Mouse (Mus musculus) stomach, embryonic 14.5 days (tissue): ENCODE results near the gene Arap1. TPM values are rescaled to one million over a fixed set of nuclear protein-coding genes. Genes with fewer than 3 reads are reported as not detected.

Source experiments
- ATAC-seq: fragments of 200-750 bp; cut with Nextera tagmentation; 2 replicates; pipeline ENCODE4 v1.8.0; 2017; ENCODE audit warnings: low read depth, moderate TSS enrichment; ENCODE audit not compliant: insufficient number of reproducible peaks, insufficient read depth, low FRiP score
- H3K27ac ChIP-seq: fragments of 300-500 bp; sonication (generic); 2 replicates; pipeline ENCODE4 v1.5.1; 2014; ENCODE audit warnings: mild to moderate bottlenecking, low read length, moderate library complexity, mixed read lengths
- H3K27me3 ChIP-seq: fragments of 300-500 bp; sonication (generic); 2 replicates; pipeline ENCODE4 v1.6.1; 2014; ENCODE audit warnings: low read length, control low read depth, mixed read lengths; ENCODE audit not compliant: control insufficient read depth, insufficient read depth
- H3K36me3 ChIP-seq: fragments of 300-500 bp; sonication (generic); 2 replicates; pipeline ENCODE4 v1.6.1; 2014; ENCODE audit warnings: mild to moderate bottlenecking, control low read depth, low read length, moderate library complexity, mixed read lengths; ENCODE audit not compliant: control insufficient read depth, insufficient read depth
- H3K4me1 ChIP-seq: fragments of 300-500 bp; sonication (generic); 2 replicates; pipeline ENCODE4 v1.6.1; 2014; ENCODE audit warnings: low read length, control low read depth, mixed read lengths; ENCODE audit not compliant: control insufficient read depth, insufficient read depth
- H3K4me2 ChIP-seq: fragments of 300-500 bp; sonication (generic); replicated peaks from 2 replicates; pipeline ENCODE4 v1.6.1; 2014; ENCODE audit warnings: low read depth, low read length, control low read depth
- H3K4me3 ChIP-seq: fragments of 300-500 bp; sonication (generic); 2 replicates; pipeline ENCODE4 v1.5.1; 2014; ENCODE audit warnings: low read depth, low read length, control low read depth
- H3K9ac ChIP-seq: fragments of 300-500 bp; sonication (generic); replicated peaks from 2 replicates; pipeline ENCODE4 v1.6.1; 2014; ENCODE audit warnings: low read depth, mild to moderate bottlenecking, control low read depth, low read length, moderate library complexity, mixed read lengths
- H3K9me3 ChIP-seq: fragments of 300-500 bp; sonication (generic); 2 replicates; pipeline ENCODE4 v1.6.1; 2016; ENCODE audit warnings: low read depth, low read length, control low read depth; ENCODE audit not compliant: control insufficient read depth
- WGBS: fragments of 180-500 bp; shearing (Covaris S2); extraction: QIAGEN DNeasy Blood & Tissue Kit; methylation state at CpG from one replicate; pipeline ENCODE4 v1.1.7; 2014; 5-methylcytosine and 5-hydroxymethylcytosine counted together
- polyA plus RNA-seq: library from polyadenylated mRNA; unstranded; fragments of >200 nt; fragmentation: Nextera tagmentation; extraction: Ambion mirVana; gene quantifications from 2 replicates; pipeline ENCODE4 v1.2.1, GENCODE M21; 2014

Arap1 gene
- polyA plus RNA-seq, 1 experiment from 2014 or later = 131 TPM

DNA sequence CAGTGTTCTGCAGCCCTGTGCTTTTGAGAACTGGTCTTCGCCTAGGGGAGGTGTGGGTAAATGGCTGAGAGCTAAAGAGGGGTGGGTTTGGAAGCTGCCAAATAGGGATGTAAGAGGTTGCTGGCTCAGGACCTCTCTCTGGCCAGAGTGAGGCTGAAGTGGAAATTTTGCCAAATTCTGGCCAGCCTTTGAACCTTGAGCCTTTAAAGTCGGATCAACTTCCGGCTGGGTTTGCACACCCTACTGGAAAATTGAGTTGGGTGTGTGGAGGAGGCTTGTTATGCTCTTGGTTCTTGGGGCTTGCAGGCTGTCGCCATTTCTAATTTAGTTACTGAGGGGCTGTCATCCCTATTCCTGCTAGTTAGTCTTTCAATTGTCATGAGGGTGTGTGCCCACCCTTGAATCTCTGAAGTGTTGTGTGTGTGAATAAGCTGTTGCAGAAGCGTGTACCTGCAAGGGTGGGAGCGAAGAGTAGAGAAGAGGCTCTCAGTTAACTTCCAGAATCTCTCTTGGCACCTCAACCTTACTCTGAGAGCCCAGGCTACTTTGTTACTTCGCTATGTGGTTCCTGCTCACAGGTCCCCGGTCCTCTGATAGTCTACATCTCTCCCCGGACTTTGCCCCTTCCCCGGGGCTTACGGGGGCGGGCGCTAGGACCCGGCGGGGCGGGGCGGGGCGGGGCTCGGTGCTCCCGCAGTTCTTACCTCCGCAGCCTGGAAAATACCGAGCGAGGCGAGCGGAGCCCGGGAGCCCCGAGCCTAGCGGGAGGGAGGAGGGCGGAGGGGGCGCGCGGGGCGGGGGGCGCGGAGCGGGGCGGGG, 27.3 kb upstream of the Arap1 start:
- Histone ChIP-seq H3K4me2 (peak overlapping the region; percentile 95), H3K4me3 (peak overlapping the region; percentile 74), H3K27me3 (no peaks in the 10 kb centered on the region), H3K36me3 (no peaks in the 10 kb centered on the region), H3K27ac (peak overlapping the region; percentile 94), H3K4me1 (peaks cover 11% of the 10 kb centered on the region; the same call in 1 of the 2 replicates), H3K9me3 (no peaks in the 10 kb centered on the region), H3K9ac (peak overlapping the region; percentile 77)
- ATAC-seq = peak; percentile 79
- 4% methylated on average over 34 of the region's 37 CpGs for WGBS

DNA sequence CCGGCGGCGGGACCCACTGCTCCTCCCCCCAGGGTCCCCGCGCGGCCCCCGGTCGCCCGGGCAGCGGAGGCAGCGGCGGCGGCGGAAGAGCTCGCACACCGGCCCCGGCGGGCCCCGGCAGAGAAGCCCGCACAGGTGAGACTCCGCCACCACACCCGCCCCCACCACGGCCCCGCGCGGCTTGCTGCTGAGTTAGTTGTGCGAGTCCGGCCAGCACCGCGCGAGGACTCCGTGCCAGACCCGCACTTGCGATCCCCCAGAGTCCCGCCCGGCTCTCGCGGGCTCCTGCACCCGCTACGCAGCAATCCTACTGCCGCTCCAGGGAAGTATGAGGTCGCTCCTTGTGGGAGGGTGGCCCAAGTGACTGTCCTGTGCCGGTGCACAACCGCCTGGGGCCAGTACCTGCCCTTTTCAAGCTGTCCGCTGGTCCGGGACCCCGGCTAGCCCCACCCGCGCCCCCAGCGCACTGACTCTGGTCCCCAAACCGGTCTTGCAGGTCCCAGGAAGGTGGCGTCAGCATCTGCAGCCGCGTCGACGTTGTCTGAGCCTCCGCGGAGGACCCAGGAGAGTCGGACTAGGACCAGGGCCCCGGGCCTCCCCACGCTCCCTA, 26.5 kb upstream of the Arap1 start:
- no peaks in the 10 kb centered on the region for H3K27me3 ChIP-seq
- H3K9me3 ChIP-seq = no peaks in the 10 kb centered on the region
- peak overlapping the region; percentile 74 for H3K4me3 ChIP-seq
- peak overlapping the region; percentile 94 for H3K27ac ChIP-seq
- H3K4me2 ChIP-seq = peak overlapping the region; percentile 95
- peaks cover 11% of the 10 kb centered on the region; the same call in 1 of the 2 replicates for H3K4me1 ChIP-seq
- H3K9ac ChIP-seq = peak overlapping the region; percentile 77
- WGBS = 2% methylated on average over 57 of the region's 61 CpGs
- peak; percentile 30 for ATAC-seq
- no peaks in the 10 kb centered on the region for H3K36me3 ChIP-seq

DNA sequence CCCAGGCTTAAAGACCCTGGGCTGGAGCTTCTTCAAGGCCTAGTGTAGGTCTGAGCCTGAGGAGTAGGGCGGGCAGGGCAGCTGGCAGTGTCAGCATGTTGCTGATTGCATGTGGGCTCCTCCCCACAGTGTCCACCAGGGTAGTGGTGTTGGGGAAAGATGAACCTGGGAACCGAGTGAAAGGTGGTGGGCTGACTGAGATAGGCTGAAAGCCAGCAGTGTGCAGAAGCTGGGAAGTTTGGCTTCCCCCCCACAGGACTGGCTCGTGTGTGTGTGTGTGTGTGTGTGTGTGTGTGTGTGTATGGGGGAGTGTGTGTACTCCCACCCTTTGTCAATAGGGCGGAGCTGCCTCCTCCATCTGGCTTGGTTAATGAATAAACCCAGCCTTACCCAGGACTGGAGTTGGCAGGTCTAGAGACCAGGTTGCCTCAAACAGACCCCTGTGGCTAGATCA, 24.7 kb upstream of the Arap1 start:
- no peaks in the 10 kb centered on the region for H3K9me3 ChIP-seq
- H3K4me2 ChIP-seq = peak overlapping the region; percentile 95
- H3K4me3 ChIP-seq = peak overlapping the region; percentile 74
- peak overlapping the region; percentile 72; the same call in 1 of the 2 replicates for H3K27ac ChIP-seq
- H3K9ac ChIP-seq = no peak overlapping the region; the same call in 1 of the 2 replicates
- peak; percentile 85 for ATAC-seq
- H3K36me3 ChIP-seq = no peaks in the 10 kb centered on the region
- H3K27me3 ChIP-seq = no peaks in the 10 kb centered on the region
- peaks cover 10% of the 10 kb centered on the region; the same call in 1 of the 2 replicates for H3K4me1 ChIP-seq
- 61% methylated on average over 4 of the region's 4 CpGs for WGBS

DNA sequence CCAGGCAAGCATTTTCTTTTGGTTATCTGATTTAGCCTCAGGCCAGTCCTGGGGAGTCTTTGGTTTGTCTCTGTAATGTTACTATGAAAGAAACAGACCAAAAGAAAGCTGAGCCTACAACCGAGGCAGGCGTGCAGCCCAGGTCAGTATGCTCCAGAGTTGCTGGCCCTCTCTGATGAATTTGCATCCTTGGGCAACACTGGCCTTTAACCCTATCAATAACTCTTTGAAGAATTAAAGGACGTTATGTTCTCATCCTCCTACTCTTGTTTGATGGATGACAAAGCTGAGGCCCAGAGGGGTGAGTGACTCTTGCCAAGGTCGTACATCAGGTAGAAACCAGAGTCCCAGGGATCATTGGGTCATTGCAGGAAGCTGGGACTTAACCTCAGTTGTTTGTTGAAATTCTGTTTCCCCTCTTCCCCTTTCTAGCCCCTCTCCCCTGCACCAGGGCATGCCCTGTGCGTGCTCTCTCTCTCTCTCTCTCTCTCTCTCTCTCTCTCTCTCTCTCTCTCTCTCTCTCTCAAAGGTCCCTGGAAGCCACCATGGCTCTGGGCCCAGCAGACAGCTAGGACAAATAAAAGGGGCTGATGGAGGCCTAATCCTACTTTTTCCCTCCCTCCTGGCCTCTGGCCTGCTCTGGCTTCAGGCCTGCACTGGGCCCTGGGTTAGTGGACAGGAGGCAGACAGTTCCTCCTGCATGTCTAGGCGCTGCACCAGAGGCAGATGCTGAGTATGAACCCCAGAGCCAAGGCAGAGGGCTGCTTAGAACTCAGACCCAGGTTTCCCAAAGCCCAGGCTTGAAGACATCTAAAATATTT, 23.5 kb upstream of the Arap1 start:
- H3K9me3 ChIP-seq = no peaks in the 10 kb centered on the region
- H3K27ac ChIP-seq = no peak overlapping the region
- no peak overlapping the region for H3K9ac ChIP-seq
- peaks cover 13% of the 10 kb centered on the region; the same call in 1 of the 2 replicates for H3K4me1 ChIP-seq
- H3K4me2 ChIP-seq = peak overlapping the region; percentile 34; the same call in 1 of the 2 replicates
- no peak for ATAC-seq
- WGBS = 44% methylated on average over 6 of the region's 6 CpGs
- H3K27me3 ChIP-seq = no peaks in the 10 kb centered on the region
- 0 out of 2 replicates have a peak overlapping the region, but pooled peaks have one; percentile 13 for H3K4me3 ChIP-seq
- H3K36me3 ChIP-seq = no peaks in the 10 kb centered on the region

DNA sequence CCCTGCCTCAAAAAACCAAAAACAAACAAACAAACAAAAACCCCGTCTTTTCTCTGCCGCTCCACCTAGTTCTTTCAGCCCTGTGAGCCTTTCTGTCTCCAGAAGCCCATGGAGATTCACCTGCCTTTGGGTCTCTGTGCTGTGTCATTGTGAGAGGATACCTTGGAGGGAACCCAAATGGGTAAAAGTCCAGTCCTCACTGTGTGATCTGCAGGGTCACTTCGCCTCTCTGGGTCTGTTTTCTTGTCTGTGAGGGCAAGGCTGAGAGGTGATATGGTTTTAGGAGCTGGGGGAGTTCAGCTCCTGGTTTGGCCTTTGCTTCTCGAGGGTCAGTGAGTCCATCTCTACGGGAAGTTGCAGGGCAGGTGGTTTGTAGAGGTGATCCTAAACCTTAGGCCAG, 21.9 kb upstream of the Arap1 start:
- H3K27me3 ChIP-seq = no peaks in the 10 kb centered on the region
- H3K4me3 ChIP-seq = no peak overlapping the region
- peaks cover 13% of the 10 kb centered on the region; the same call in 1 of the 2 replicates for H3K4me1 ChIP-seq
- ATAC-seq = no peak
- no peaks in the 10 kb centered on the region for H3K9me3 ChIP-seq
- H3K36me3 ChIP-seq = peaks cover 6% of the 10 kb centered on the region
- H3K27ac ChIP-seq = no peak overlapping the region
- H3K4me2 ChIP-seq = no peak overlapping the region
- H3K9ac ChIP-seq = no peak overlapping the region
- WGBS = 89% methylated on average over 5 of the region's 5 CpGs

DNA sequence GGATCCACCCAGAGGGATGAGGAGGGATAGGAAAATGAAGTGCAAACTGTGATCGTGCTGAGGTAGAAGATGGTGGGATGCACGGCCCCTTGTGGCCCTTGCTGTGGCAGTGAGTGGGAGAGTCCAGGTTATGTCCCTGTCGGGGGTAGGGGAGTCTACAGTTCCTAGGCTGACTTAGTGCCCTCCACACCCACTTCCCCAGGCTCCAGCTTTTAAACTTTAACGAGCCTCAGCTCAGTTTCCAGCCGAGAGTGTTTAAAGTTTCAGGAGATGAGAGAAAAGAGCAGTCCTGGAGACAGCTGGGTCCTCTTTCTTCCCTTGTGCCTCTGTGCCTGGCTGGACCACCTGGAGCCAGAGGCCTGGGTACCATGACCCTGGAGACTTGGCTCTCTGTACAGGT, 20.6 kb upstream of the Arap1 start:
- no peak overlapping the region for H3K4me3 ChIP-seq
- peaks cover 13% of the 10 kb centered on the region; the same call in 1 of the 2 replicates for H3K4me1 ChIP-seq
- no peaks in the 10 kb centered on the region for H3K27me3 ChIP-seq
- no peak for ATAC-seq
- 50% methylated on average over 5 of the region's 5 CpGs for WGBS
- no peaks in the 10 kb centered on the region for H3K9me3 ChIP-seq
- H3K9ac ChIP-seq = no peak overlapping the region
- no peak overlapping the region for H3K4me2 ChIP-seq
- H3K36me3 ChIP-seq = peaks cover 7% of the 10 kb centered on the region
- H3K27ac ChIP-seq = no peak overlapping the region

DNA sequence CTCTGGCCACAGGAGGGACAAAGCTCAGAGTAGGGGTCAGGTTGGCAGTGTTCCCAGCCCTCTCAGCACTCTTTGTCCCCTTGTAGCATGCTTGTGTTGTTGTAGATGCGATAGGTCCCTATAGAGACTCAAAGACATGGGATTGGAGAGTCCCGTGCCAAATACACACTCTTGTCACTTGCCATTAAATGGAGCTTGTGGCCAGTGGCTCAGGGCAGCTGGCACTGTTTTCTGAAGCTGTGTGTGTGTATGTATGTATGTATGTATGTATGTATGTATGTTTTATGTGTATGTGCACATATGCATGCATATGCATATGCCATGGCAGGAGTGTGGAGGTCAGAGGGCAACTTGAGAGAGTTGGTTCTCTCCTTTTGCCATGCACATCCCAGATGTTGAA, 20.1 kb upstream of the Arap1 start:
- H3K36me3 ChIP-seq = peaks cover 7% of the 10 kb centered on the region
- no peak overlapping the region for H3K27ac ChIP-seq
- no peak overlapping the region for H3K9ac ChIP-seq
- WGBS = 93% methylated on average over 2 of the region's 2 CpGs
- no peak overlapping the region for H3K4me2 ChIP-seq
- no peaks in the 10 kb centered on the region for H3K27me3 ChIP-seq
- ATAC-seq = no peak
- no peak overlapping the region for H3K4me3 ChIP-seq
- peaks cover 10% of the 10 kb centered on the region; the same call in 1 of the 2 replicates for H3K4me1 ChIP-seq
- no peaks in the 10 kb centered on the region for H3K9me3 ChIP-seq

DNA sequence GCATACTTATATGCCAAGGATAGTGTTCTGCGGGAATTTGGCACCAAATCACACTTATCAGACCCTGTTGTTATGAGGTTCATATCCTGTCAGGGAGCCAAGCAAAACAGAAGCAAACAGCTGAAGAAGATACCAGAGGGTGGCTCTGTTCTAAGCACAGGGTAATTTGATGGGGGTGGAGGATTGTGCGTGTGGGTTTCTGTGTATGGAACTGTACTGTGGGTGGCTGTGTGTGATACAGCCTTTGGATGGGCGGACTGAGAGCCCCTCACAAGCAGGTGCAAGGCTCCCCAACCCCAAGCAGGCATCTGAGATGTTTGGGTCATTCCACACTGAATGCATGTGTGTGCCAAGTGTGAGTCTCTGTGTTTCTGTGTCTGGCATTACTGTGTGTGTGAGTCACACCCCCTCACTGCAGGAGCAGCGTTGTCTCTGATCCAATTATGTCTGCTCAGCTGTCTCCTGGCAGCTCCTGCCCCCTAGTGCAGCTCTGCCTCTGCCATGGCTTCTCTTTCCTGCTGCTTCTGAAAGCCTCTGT, 19.2 kb upstream of the Arap1 start:
- H3K9ac ChIP-seq = no peak overlapping the region
- H3K27me3 ChIP-seq = no peaks in the 10 kb centered on the region
- no peak overlapping the region for H3K4me3 ChIP-seq
- peaks cover 7% of the 10 kb centered on the region for H3K36me3 ChIP-seq
- H3K9me3 ChIP-seq = no peaks in the 10 kb centered on the region
- no peak for ATAC-seq
- no peak overlapping the region for H3K4me2 ChIP-seq
- WGBS = 70% methylated on average over 4 of the region's 4 CpGs
- no peak overlapping the region; the same call in 1 of the 2 replicates for H3K27ac ChIP-seq
- peaks cover 10% of the 10 kb centered on the region; the same call in 1 of the 2 replicates for H3K4me1 ChIP-seq
